Mouse (Mus musculus) kidney, postnatal 0 days (tissue): ENCODE data around the gene Thoc5. TPM values are rescaled to one million over a fixed set of nuclear protein-coding genes. Genes with fewer than 3 reads are reported as not detected.

Source experiments
- ATAC-seq: fragments of 200-750 bp; cut with Nextera tagmentation; replicated peaks from 2 replicates; pipeline ENCODE4 v1.8.0; 2017; ENCODE audit warnings: low read depth, moderate number of reproducible peaks, moderate TSS enrichment, moderate library complexity; ENCODE audit not compliant: low FRiP score
- DNase-seq: peaks from one replicate; pipeline ENCODE4 v3.0.0-alpha.2; 2016; ENCODE audit warnings: low spot score
- H3K27ac ChIP-seq: fragments of 300-500 bp; sonication (generic); 2 replicates; pipeline ENCODE4 v1.5.1; 2014; ENCODE audit warnings: mild to moderate bottlenecking
- H3K27me3 ChIP-seq: fragments of 300-500 bp; sonication (generic); 2 replicates; pipeline ENCODE4 v1.6.1; 2014; ENCODE audit warnings: low read length, mixed read lengths; ENCODE audit not compliant: insufficient read depth
- H3K36me3 ChIP-seq: fragments of 300-500 bp; sonication (generic); 2 replicates; pipeline ENCODE4 v1.6.1; 2014; ENCODE audit warnings: low read length, mixed read lengths; ENCODE audit not compliant: insufficient read depth
- H3K4me1 ChIP-seq: fragments of 300-500 bp; sonication (generic); replicated peaks from 2 replicates; pipeline ENCODE4 v1.6.1; 2014; ENCODE audit warnings: antibody characterized with exemption, low read length, mixed read lengths; ENCODE audit not compliant: insufficient read depth
- H3K4me2 ChIP-seq: fragments of 300-500 bp; sonication (generic); 2 replicates; pipeline ENCODE4 v1.6.1; 2014; ENCODE audit warnings: mild to moderate bottlenecking, low read length, moderate library complexity, mixed read lengths
- H3K4me3 ChIP-seq: fragments of 300-500 bp; sonication (generic); replicated peaks from 2 replicates; pipeline ENCODE4 v1.5.1; 2014; ENCODE audit warnings: low read depth, low read length
- H3K9ac ChIP-seq: fragments of 300-500 bp; sonication (generic); 2 replicates; pipeline ENCODE4 v1.6.1; 2014; ENCODE audit warnings: low read depth, low read length
- H3K9me3 ChIP-seq: fragments of 300-500 bp; sonication (generic); replicated peaks from 2 replicates; pipeline ENCODE4 v1.6.1; 2016; ENCODE audit warnings: low read length, inconsistent platforms, mixed read lengths
- CTCF ChIP-seq: IDR thresholded peaks from 2 replicates; pipeline ENCODE4 v1.5.1; 2016; ENCODE audit warnings: antibody characterized with exemption, low read depth, mild to moderate bottlenecking, moderate library complexity
- WGBS: fragments of 180-500 bp; shearing (Covaris S2); extraction: QIAGEN DNeasy Blood & Tissue Kit; methylation state at CpG from one replicate; pipeline ENCODE4 v1.1.7; 2014; 5-methylcytosine and 5-hydroxymethylcytosine counted together
- polyA plus RNA-seq: library from polyadenylated mRNA; unstranded; fragments of >200 nt; fragmentation: Nextera tagmentation; extraction: Ambion mirVana; gene quantifications from 2 replicates; pipeline ENCODE4 v1.2.1, GENCODE M21; 2015

The Thoc5 gene
- 27.3 and 29.8 TPM in 2 replicates for polyA plus RNA-seq

GRCm38 (mm10) chr11:4894848-4895816 is at the start of gene Thoc5:
Gene Thoc5 (plus strand): TSS chr11:4895320.
- H3K9ac ChIP-seq, result peak within 1 kb of the TSS; percentile 76
- peak within 1 kb of the TSS; percentile 77 for H3K4me2 ChIP-seq
- peak within 1 kb of the TSS; percentile 80 for H3K27ac ChIP-seq
- H3K27me3 ChIP-seq, result no peaks in the 10 kb centered on the region
- H3K4me1 ChIP-seq, result peaks cover 5% of the 10 kb centered on the region
- peak within 1 kb of the TSS; percentile 78 for H3K4me3 ChIP-seq
- ATAC-seq, result peak; percentile 85
- TF ChIP-seq CTCF, result no peak
- H3K9me3 ChIP-seq, result no peaks in the 10 kb centered on the region
- peak; percentile 95 for DNase-seq
- 3% methylated on average over 52 of the region's 52 CpGs for WGBS
- 0 out of 2 replicates have a peak, but pooled peaks cover 8% of the 10 kb centered on the region for H3K36me3 ChIP-seq

- peak; percentile 48 for DNase-seq
Measured at GRCm38 (mm10) chr11:4848483-4849248, 46.5 kb upstream of the Thoc5 start.

GRCm38 (mm10) chr11:4849258-4849943 is 45.7 kb upstream of the Thoc5 start, which contains the start of gene Nf2:
Gene Nf2 (minus strand): TSS chr11:4849536.
- peak within 1 kb of the TSS; percentile 78 for H3K4me2 ChIP-seq
- no peaks in the 10 kb centered on the region for H3K27me3 ChIP-seq
- no peaks in the 10 kb centered on the region for H3K36me3 ChIP-seq
- DNase-seq (peak; percentile 100), ATAC-seq (peak; percentile 99)
- peak within 1 kb of the TSS; percentile 87 for H3K27ac ChIP-seq
- H3K4me1 ChIP-seq, result no peaks in the 10 kb centered on the region
- peak within 1 kb of the TSS; percentile 97 for H3K4me3 ChIP-seq
- H3K9me3 ChIP-seq, result no peaks in the 10 kb centered on the region
- H3K9ac ChIP-seq, result peak within 1 kb of the TSS; percentile 95
- TF ChIP-seq CTCF, result no peak; the same call in 1 of the 2 replicates
- WGBS, result under 1% methylated on average over 58 of the region's 60 CpGs

More at GRCm38 (mm10) chr11:4848483-4849248, 46.5 kb upstream of the Thoc5 start:
- Histone ChIP-seq H3K9me3 (no peaks in the 10 kb centered on the region), H3K4me2 (peak overlapping the region; percentile 78), H3K4me3 (peak overlapping the region; percentile 97), H3K9ac (peak overlapping the region; percentile 95), H3K4me1 (no peaks in the 10 kb centered on the region), H3K36me3 (no peaks in the 10 kb centered on the region), H3K27ac (peak overlapping the region; percentile 87), H3K27me3 (no peaks in the 10 kb centered on the region)
- no peak for TF ChIP-seq CTCF
- peak; percentile 42 for ATAC-seq
- WGBS, result under 1% methylated on average over 50 of the region's 50 CpGs

DNA sequence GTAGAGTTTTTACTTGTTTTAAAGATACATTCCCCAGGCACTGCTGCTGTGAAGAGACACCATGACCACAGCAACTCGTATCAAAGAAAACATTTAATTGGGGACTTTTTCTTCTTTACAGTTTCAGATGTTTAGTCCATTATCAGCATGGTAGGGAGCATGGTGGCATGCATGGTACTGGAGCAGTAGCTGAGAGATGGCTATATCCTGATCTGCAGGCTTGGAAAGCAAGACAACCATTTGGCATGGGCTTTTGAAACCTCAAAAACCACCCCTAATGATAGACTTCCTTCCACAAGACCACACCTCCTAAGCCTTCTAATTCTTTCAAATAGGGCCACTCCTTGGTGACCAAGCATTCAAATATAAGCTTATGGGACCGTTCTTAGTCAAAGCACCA is 44.7 kb upstream of the Thoc5 start:
- no peak overlapping the region for H3K27ac ChIP-seq
- H3K4me2 ChIP-seq, result no peak overlapping the region
- no peaks in the 10 kb centered on the region for H3K9me3 ChIP-seq
- no peaks in the 10 kb centered on the region for H3K4me1 ChIP-seq
- H3K36me3 ChIP-seq, result no peaks in the 10 kb centered on the region
- H3K4me3 ChIP-seq, result no peak overlapping the region
- H3K9ac ChIP-seq, result no peak overlapping the region
- no peaks in the 10 kb centered on the region for H3K27me3 ChIP-seq
- no peak for ATAC-seq
- 94% methylated on average over 2 of the region's 2 CpGs for WGBS
- TF ChIP-seq CTCF, result no peak
- DNase-seq, result no peak

DNA sequence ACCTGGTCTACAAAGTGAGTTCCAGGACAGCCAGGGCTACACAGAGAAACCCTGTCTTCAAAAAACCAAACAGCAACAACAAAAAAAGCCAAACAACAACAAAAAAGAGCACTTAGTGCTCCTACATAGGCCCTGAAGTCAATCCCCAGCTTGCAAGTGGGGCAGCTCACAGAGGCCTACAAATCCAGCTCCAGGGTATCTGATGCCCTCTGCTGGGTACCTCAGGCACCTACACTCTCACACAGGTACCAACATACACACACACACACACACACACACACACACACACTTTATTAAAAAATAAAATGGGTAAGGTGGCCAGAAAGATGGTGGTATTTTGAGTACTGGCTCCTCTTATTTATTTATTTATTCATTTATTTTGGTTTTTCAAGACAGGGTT is 42.1 kb upstream of the Thoc5 start:
- Histone ChIP-seq H3K4me3 (no peak overlapping the region), H3K27ac (no peak overlapping the region), H3K27me3 (no peaks in the 10 kb centered on the region), H3K4me2 (no peak overlapping the region), H3K36me3 (no peaks in the 10 kb centered on the region), H3K9ac (no peak overlapping the region), H3K4me1 (no peaks in the 10 kb centered on the region), H3K9me3 (no peaks in the 10 kb centered on the region)
- ATAC-seq (no peak), DNase-seq (no peak)
- TF ChIP-seq CTCF, result peak; percentile 6; the same call in 1 of the 2 replicates

DNA sequence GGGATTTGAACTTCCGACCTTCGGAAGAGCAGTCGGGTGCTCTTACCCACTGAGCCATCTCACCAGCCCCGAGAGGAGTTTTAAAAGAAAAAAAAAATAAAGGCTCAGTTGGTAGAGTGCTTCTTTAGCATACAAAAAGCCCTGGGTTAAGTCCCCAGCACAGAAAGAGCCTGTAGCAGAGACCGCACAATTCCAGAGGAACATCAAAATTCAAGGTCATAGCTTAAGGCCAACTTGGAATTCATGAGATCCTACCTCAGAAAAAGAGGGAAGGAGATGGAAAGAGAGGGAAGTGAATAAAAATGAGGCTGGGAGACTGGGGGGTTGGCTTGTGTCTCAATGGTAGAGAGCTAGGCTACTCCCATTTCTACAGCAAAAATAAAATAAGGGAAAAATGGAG is 40.9 kb upstream of the Thoc5 start:
- Histone ChIP-seq H3K9me3 (no peaks in the 10 kb centered on the region), H3K27ac (no peak overlapping the region), H3K27me3 (no peaks in the 10 kb centered on the region), H3K4me3 (no peak overlapping the region), H3K9ac (no peak overlapping the region), H3K36me3 (no peaks in the 10 kb centered on the region), H3K4me1 (no peaks in the 10 kb centered on the region), H3K4me2 (no peak overlapping the region)
- WGBS, result 87% methylated on average over 5 of the region's 5 CpGs
- ATAC-seq, result no peak
- no peak for DNase-seq
- no peak for TF ChIP-seq CTCF
